Comparison of ENCODE assay signal across 11 mouse cellular contexts in genomic region chr1:77930661-77931060, GRCm38 (mm10).
DNase-seq lines count a peak whose midpoint lies in the region; ATAC-seq and TF ChIP-seq lines count a peak whose summit lies in the region.
"Had no signal": no experiment of that assay in that cellular context is flagged by ENCODE, and none has a peak within 500 bp of the region (broad histone marks: within the 10 kb centered on the region; RNA-seq: fewer than 3 reads in every experiment).

No protein-coding gene starts in this region.

- TF ChIP-seq CTCF in intestine, postnatal 0 days (IDR thresholded peaks at IDR 0.05; ENCODE audit: low read depth): peak; percentile 46
- TF ChIP-seq CTCF in lung, postnatal 0 days (IDR thresholded peaks at IDR 0.05): peak; percentile 47

- no peaks in the 10 kb centered on the region for H3K9me3 ChIP-seq in intestine, postnatal 0 days (ENCODE audit: control insufficient read depth)
- no peaks in the 10 kb centered on the region for H3K9me3 ChIP-seq in intestine, embryonic 16.5 days (ENCODE audit: control insufficient read depth, low read length)
- no peaks in the 10 kb centered on the region for H3K9me3 ChIP-seq in lung, postnatal 0 days (ENCODE audit: low read length)
- no peaks in the 10 kb centered on the region for H3K9me3 ChIP-seq in ES-E14 (ENCODE audit: control insufficient read depth, insufficient read depth, low read depth, low read length)
- no peaks in the 10 kb centered on the region for H3K9me3 ChIP-seq in midbrain, embryonic 16.5 days (replicated peaks; ENCODE audit: control insufficient read depth, low read length, poor library complexity, severe bottlenecking)
- H3K9me3 ChIP-seq: forebrain, embryonic 15.5 days; hindbrain, embryonic 12.5 days had no signal

- no peaks in the 10 kb centered on the region for H3K27me3 ChIP-seq in intestine, postnatal 0 days (replicated peaks; ENCODE audit: control insufficient read depth, insufficient read depth, low read length)
- no peaks in the 10 kb centered on the region for H3K27me3 ChIP-seq in intestine, embryonic 16.5 days (replicated peaks; ENCODE audit: control insufficient read depth, insufficient read depth, low read length)
- H3K27me3 ChIP-seq in lung, postnatal 0 days (replicated peaks; ENCODE audit: insufficient read depth, low read length): no peaks in the 10 kb centered on the region
- H3K27me3 ChIP-seq in midbrain, embryonic 16.5 days (ENCODE audit: control insufficient read depth, insufficient read depth, low read depth, low read length): no peaks in the 10 kb centered on the region
- H3K27me3 ChIP-seq: forebrain, embryonic 15.5 days; hindbrain, embryonic 12.5 days; megakaryocyte, embryonic 14.5 days had no signal

- H3K27ac ChIP-seq in intestine, postnatal 0 days (ENCODE audit: low read depth, low read length): no peak overlapping the region
- no peak overlapping the region for H3K27ac ChIP-seq in intestine, embryonic 16.5 days (ENCODE audit: low read length)
- no peak overlapping the region for H3K27ac ChIP-seq in lung, postnatal 0 days (ENCODE audit: low read length)
- H3K27ac ChIP-seq in ES-E14 (ENCODE audit: insufficient read depth, low read depth, low read length, poor library complexity, severe bottlenecking): no peak overlapping the region
- no peak overlapping the region for H3K27ac ChIP-seq in midbrain, embryonic 16.5 days (ENCODE audit: low read length)
- H3K27ac ChIP-seq: forebrain, embryonic 15.5 days; hindbrain, embryonic 12.5 days had no signal

- H3K4me3 ChIP-seq in intestine, postnatal 0 days (ENCODE audit: low read depth, low read length): no peak overlapping the region
- H3K4me3 ChIP-seq in intestine, embryonic 16.5 days (ENCODE audit: low read length): no peak overlapping the region
- H3K4me3 ChIP-seq in lung, postnatal 0 days (ENCODE audit: low read depth, low read length): no peak overlapping the region
- H3K4me3 ChIP-seq in ES-E14 (ENCODE audit: insufficient read depth in 1 of 2, low read depth in 1 of 2, low read length in 2 of 2, poor library complexity in 1 of 2, severe bottlenecking in 1 of 2): no peak overlapping the region
- H3K4me3 ChIP-seq in midbrain, embryonic 16.5 days (ENCODE audit: low read depth, low read length): no peak overlapping the region
- H3K4me3 ChIP-seq: forebrain, embryonic 15.5 days; hindbrain, embryonic 12.5 days; megakaryocyte, embryonic 14.5 days had no signal

- no peaks in the 10 kb centered on the region for H3K36me3 ChIP-seq in intestine, postnatal 0 days (ENCODE audit: control insufficient read depth, insufficient read depth)
- H3K36me3 ChIP-seq in intestine, embryonic 16.5 days (ENCODE audit: control insufficient read depth, insufficient read depth, low read length): no peaks in the 10 kb centered on the region
- H3K36me3 ChIP-seq in lung, postnatal 0 days (ENCODE audit: insufficient read depth, low read length): no peaks in the 10 kb centered on the region
- H3K36me3 ChIP-seq in ES-E14 (ENCODE audit: control insufficient read depth, insufficient read depth, low read length, poor library complexity, severe bottlenecking): no peaks in the 10 kb centered on the region
- H3K36me3 ChIP-seq in midbrain, embryonic 16.5 days (ENCODE audit: control insufficient read depth, insufficient read depth, low read length): no peaks in the 10 kb centered on the region
- H3K36me3 ChIP-seq: forebrain, embryonic 15.5 days; hindbrain, embryonic 12.5 days had no signal

- no peak overlapping the region for H3K4me2 ChIP-seq in intestine, postnatal 0 days (replicated peaks; ENCODE audit: low read depth)
- no peak overlapping the region for H3K4me2 ChIP-seq in intestine, embryonic 16.5 days (ENCODE audit: low read depth, low read length)
- no peak overlapping the region for H3K4me2 ChIP-seq in lung, postnatal 0 days (replicated peaks; ENCODE audit: low read depth, low read length)
- H3K4me2 ChIP-seq in midbrain, embryonic 16.5 days (ENCODE audit: low read length): no peak overlapping the region
- H3K4me2 ChIP-seq: forebrain, embryonic 15.5 days; hindbrain, embryonic 12.5 days had no signal

- no peak for ATAC-seq in intestine, postnatal 0 days
- ATAC-seq in intestine, embryonic 16.5 days: no peak
- ATAC-seq in lung, postnatal 0 days: no peak
- ATAC-seq in midbrain, embryonic 16.5 days: no peak
- ATAC-seq: forebrain, embryonic 15.5 days had no signal

- H3K9ac ChIP-seq in intestine, postnatal 0 days (ENCODE audit: low read depth, low read length): no peak overlapping the region
- no peak overlapping the region for H3K9ac ChIP-seq in intestine, embryonic 16.5 days (ENCODE audit: low read depth, low read length)
- no peak overlapping the region for H3K9ac ChIP-seq in lung, postnatal 0 days (replicated peaks; ENCODE audit: low read depth)
- no peak overlapping the region for H3K9ac ChIP-seq in ES-E14 (ENCODE audit: insufficient read depth, low read depth, low read length, poor library complexity, severe bottlenecking)
- H3K9ac ChIP-seq in midbrain, embryonic 16.5 days (ENCODE audit: low read depth, low read length): no peak overlapping the region
- H3K9ac ChIP-seq: forebrain, embryonic 15.5 days; hindbrain, embryonic 12.5 days had no signal

- in situ Hi-C loops in ES-E14 (cut with MboI; ENCODE audit: low sequenced_read_pairs in 2 of 2, unreplicated experiment in 2 of 2): no loop called here

- 88% methylated on average over 6 of the region's 6 CpGs for WGBS in intestine, postnatal 0 days
- 87% methylated on average over 6 of the region's 6 CpGs for WGBS in intestine, embryonic 16.5 days
- WGBS in lung, postnatal 0 days: 83% methylated on average over 6 of the region's 6 CpGs
- WGBS in midbrain, embryonic 16.5 days: 89% methylated on average over 6 of the region's 6 CpGs

- no peak for DNase-seq in lung, postnatal 0 days (ENCODE audit: low spot score)
- DNase-seq in lung, postnatal 25 days (ENCODE audit: low spot score): no peak
- DNase-seq in ES-E14 (ENCODE audit: low read depth, low spot score): peak; percentile 35
- DNase-seq in forelimb bud, embryonic 11.5 days (ENCODE audit: low read depth, low spot score): peak; percentile 27
- DNase-seq: thymus, postnatal 14 days had no signal

- no peaks in the 10 kb centered on the region for H3K4me1 ChIP-seq in intestine, postnatal 0 days (replicated peaks; ENCODE audit: control insufficient read depth, insufficient read depth, low read length)
- H3K4me1 ChIP-seq in intestine, embryonic 16.5 days (ENCODE audit: control insufficient read depth, insufficient read depth, low read length): no peaks in the 10 kb centered on the region
- H3K4me1 ChIP-seq in lung, postnatal 0 days (ENCODE audit: insufficient read depth, low read depth, low read length): no peaks in the 10 kb centered on the region
- no peaks in the 10 kb centered on the region for H3K4me1 ChIP-seq in ES-E14 (ENCODE audit: control insufficient read depth in 2 of 2, insufficient read depth in 2 of 2, low read length in 2 of 2, poor library complexity in 1 of 2)
- no peaks in the 10 kb centered on the region for H3K4me1 ChIP-seq in midbrain, embryonic 16.5 days (ENCODE audit: control insufficient read depth, insufficient read depth, low read length)
- H3K4me1 ChIP-seq: megakaryocyte, embryonic 14.5 days had no signal

- no peak for TF ChIP-seq EP300 in lung, postnatal 0 days (IDR thresholded peaks at IDR 0.05)

TF ChIP-seq in ES-E14, 5 proteins besides CTCF, POLR2A, EP300 and RAD21:
- TF ChIP-seq CHD2 (IDR thresholded peaks at IDR 0.05; ENCODE audit: low read depth, low read length) (no peak), HCFC1 (IDR thresholded peaks at IDR 0.05; ENCODE audit: borderline replicate concordance, insufficient read depth, low read length) (no peak), MAFK (IDR thresholded peaks at IDR 0.05; ENCODE audit: insufficient read depth, low read depth, low read length) (no peak), ZC3H11A (IDR thresholded peaks at IDR 0.05; ENCODE audit: borderline replicate concordance, low read depth, low read length) (peak; percentile 74)

Comparison
In these comparisons a context has a peak if more than half of its experiments do, and no peak if none do; other contexts are left out.
1. DNase-seq: peak in ES-E14 (single experiment) and forelimb bud, embryonic 11.5 days (single experiment); none in lung, postnatal 0 days (single experiment) and lung, postnatal 25 days (single experiment).